Mouse (Mus musculus) cortical plate, adult 2 months (tissue): ENCODE results near the gene Efcab1. TPM values are rescaled to one million over a fixed set of nuclear protein-coding genes. Genes with fewer than 3 reads are reported as not detected.
"Not testable (repeated sequence)": the region's sequence is repeated elsewhere in the genome, so short reads cannot be mapped to it uniquely, and the experiment has no call there.

ENCODE experiments used
- H3K27ac ChIP-seq: fragments of 200-500 bp; 2 replicates; pipeline ENCODE4 v1.5.1; 2012; ENCODE audit warnings: low read length, control low read depth, inconsistent platforms; ENCODE audit not compliant: insufficient read depth
- H3K4me1 ChIP-seq: fragments of 200-500 bp; 2 replicates; pipeline ENCODE4 v1.6.1; 2011; ENCODE audit warnings: low read length; ENCODE audit not compliant: control insufficient read depth, insufficient read depth
- H3K4me3 ChIP-seq: fragments of 200-500 bp; 2 replicates; pipeline ENCODE4 v1.5.1; 2011; ENCODE audit warnings: mild to moderate bottlenecking, low read length, control low read depth; ENCODE audit not compliant: insufficient read depth
- CTCF ChIP-seq: fragments of 200-500 bp; IDR thresholded peaks from 2 replicates; pipeline ENCODE4 v1.5.1; 2011; ENCODE audit warnings: mild to moderate bottlenecking, control low read depth, low read length; ENCODE audit not compliant: insufficient read depth; ENCODE audit errors: extremely low read depth
- POLR2A ChIP-seq: fragments of 200-500 bp; IDR thresholded peaks from 2 replicates; pipeline ENCODE4 v1.6.1; 2011; ENCODE audit warnings: mild to moderate bottlenecking, low read length, control low read depth; ENCODE audit not compliant: insufficient read depth; ENCODE audit errors: extremely low read depth
- polyA plus RNA-seq: library from polyadenylated mRNA; depleted of rRNA; stranded (reverse); fragments of >200 nt; gene quantifications from 2 replicates; pipeline ENCODE4 v1.2.3, GENCODE M21; 2012

Gene Efcab1
- polyA plus RNA-seq, 1 experiment, result 4.4 TPM

- Histone ChIP-seq H3K4me3 (no peak overlapping the region), H3K4me1 (no peaks in the 10 kb centered on the region)
- no peak for TF ChIP-seq POLR2A
- TF ChIP-seq CTCF, result no peak
Measured at GRCm38 (mm10) chr16:14939994-14940715, 33.7 kb downstream of the Efcab1 start.

GRCm38 (mm10) chr16:14940898-14941297, 34.5 kb downstream of the Efcab1 start:
- TF ChIP-seq CTCF (no peak), POLR2A (no peak)
- H3K27ac ChIP-seq, result no peak overlapping the region
- H3K4me3 ChIP-seq, result no peak overlapping the region
- no peaks in the 10 kb centered on the region for H3K4me1 ChIP-seq

More at GRCm38 (mm10) chr16:14939994-14940715, 33.7 kb downstream of the Efcab1 start:
- no peak overlapping the region for H3K27ac ChIP-seq

GRCm38 (mm10) chr16:14943530-14943929, 37.1 kb downstream of the Efcab1 start:
- TF ChIP-seq POLR2A (no peak), CTCF (no peak)
- Histone ChIP-seq H3K27ac (no peak overlapping the region), H3K4me1 (no peaks in the 10 kb centered on the region), H3K4me3 (no peak overlapping the region)

- H3K4me1 ChIP-seq, H3K4me3 ChIP-seq, H3K27ac ChIP-seq: not testable (repeated sequence)
Measured at GRCm38 (mm10) chr16:14947561-14947960, 41.2 kb downstream of the Efcab1 start.

GRCm38 (mm10) chr16:14951894-14952293, 45.5 kb downstream of the Efcab1 start:
- Histone ChIP-seq H3K4me1 (no peaks in the 10 kb centered on the region), H3K4me3 (no peak overlapping the region), H3K27ac (no peak overlapping the region)
- no peak for TF ChIP-seq POLR2A
- TF ChIP-seq CTCF, result no peak

GRCm38 (mm10) chr16:14959743-14960142, 53.3 kb downstream of the Efcab1 start:
- TF ChIP-seq CTCF (no peak), POLR2A (no peak)
- Histone ChIP-seq H3K27ac (no peak overlapping the region), H3K4me3 (no peak overlapping the region)

GRCm38 (mm10) chr16:14973696-14974095, 67.3 kb downstream of the Efcab1 start:
- H3K4me3 ChIP-seq, result no peak overlapping the region
- TF ChIP-seq CTCF (no peak), POLR2A (no peak)
- no peak overlapping the region for H3K27ac ChIP-seq
- no peaks in the 10 kb centered on the region for H3K4me1 ChIP-seq

More at GRCm38 (mm10) chr16:14959743-14960142, 53.3 kb downstream of the Efcab1 start:
- no peaks in the 10 kb centered on the region for H3K4me1 ChIP-seq

- no peak overlapping the region for H3K4me3 ChIP-seq
- no peaks in the 10 kb centered on the region for H3K4me1 ChIP-seq
- TF ChIP-seq CTCF (no peak), POLR2A (no peak)
- H3K27ac ChIP-seq, result no peak overlapping the region
Measured at GRCm38 (mm10) chr16:14979228-14979627, 72.8 kb downstream of the Efcab1 start.

- TF ChIP-seq POLR2A (no peak), CTCF (no peak)
- H3K27ac ChIP-seq, result no peak overlapping the region
- H3K4me1 ChIP-seq, result no peaks in the 10 kb centered on the region
- no peak overlapping the region for H3K4me3 ChIP-seq
Measured at GRCm38 (mm10) chr16:14989614-14990268, 83.3 kb downstream of the Efcab1 start.

GRCm38 (mm10) chr16:14991001-14991400, 84.6 kb downstream of the Efcab1 start:
- Histone ChIP-seq H3K4me1 (no peaks in the 10 kb centered on the region), H3K4me3 (no peak overlapping the region), H3K27ac (no peak overlapping the region)
- TF ChIP-seq CTCF, result no peak
- no peak for TF ChIP-seq POLR2A
